Mouse (Mus musculus) forebrain, embryonic 11.5 days (tissue): ENCODE results near the gene Gm20388. TPM values are rescaled to one million over a fixed set of nuclear protein-coding genes. Genes with fewer than 3 reads are reported as not detected.

Experiments used
- ATAC-seq: fragments of 200-750 bp; cut with Nextera tagmentation; replicated peaks from 2 replicates; pipeline ENCODE4 v1.8.0; 2017; ENCODE audit warnings: moderate TSS enrichment; ENCODE audit not compliant: low FRiP score
- DNase-seq: peaks from one replicate; pipeline ENCODE4 v3.0.0-alpha.2; 2017; ENCODE audit warnings: low spot score
- H3K27ac ChIP-seq: fragments of 300-500 bp; sonication (generic); 2 replicates; pipeline ENCODE4 v1.5.1; 2014; ENCODE audit warnings: low read depth, low read length
- H3K27me3 ChIP-seq: fragments of 300-500 bp; sonication (generic); 2 replicates; pipeline ENCODE4 v1.6.1; 2014; ENCODE audit warnings: mild to moderate bottlenecking, low read length, mixed read lengths; ENCODE audit not compliant: control insufficient read depth, insufficient read depth
- H3K36me3 ChIP-seq: fragments of 300-500 bp; sonication (generic); 2 replicates; pipeline ENCODE4 v1.6.1; 2014; ENCODE audit warnings: mild to moderate bottlenecking, low read length, moderate library complexity, mixed read lengths; ENCODE audit not compliant: control insufficient read depth, insufficient read depth
- H3K4me1 ChIP-seq: fragments of 300-500 bp; sonication (generic); replicated peaks from 2 replicates; pipeline ENCODE4 v1.6.1; 2014; ENCODE audit warnings: low read length, mixed read lengths; ENCODE audit not compliant: control insufficient read depth, insufficient read depth
- H3K4me2 ChIP-seq: fragments of 300-500 bp; sonication (generic); 2 replicates; pipeline ENCODE4 v1.6.1; 2014; ENCODE audit warnings: low read depth, mild to moderate bottlenecking, low read length, moderate library complexity, mixed read lengths; ENCODE audit not compliant: severe bottlenecking
- H3K4me3 ChIP-seq: fragments of 300-500 bp; sonication (generic); 2 replicates; pipeline ENCODE4 v1.5.1; 2014; ENCODE audit warnings: low read depth, low read length
- H3K9ac ChIP-seq: fragments of 300-500 bp; sonication (generic); 2 replicates; pipeline ENCODE4 v1.6.1; 2014; ENCODE audit warnings: low read length
- H3K9me3 ChIP-seq: fragments of 300-500 bp; sonication (generic); 2 replicates; pipeline ENCODE4 v1.6.1; 2016; ENCODE audit warnings: low read length, mixed read lengths; ENCODE audit not compliant: control insufficient read depth
- WGBS: fragments of 180-500 bp; shearing (Covaris S2); extraction: QIAGEN DNeasy Blood & Tissue Kit; methylation state at CpG from one replicate; pipeline ENCODE4 v1.1.7; 2014; 5-methylcytosine and 5-hydroxymethylcytosine counted together
- polyA plus RNA-seq: library from polyadenylated mRNA; unstranded; fragments of >200 nt; fragmentation: Nextera tagmentation; extraction: Ambion mirVana; gene quantifications from 2 replicates; pipeline ENCODE4 v1.2.1, GENCODE M21; 2014

Gm20388 gene
- polyA plus RNA-seq, 1 experiment from 2014 or later, result not detected

- Histone ChIP-seq H3K9me3 (no peaks in the 10 kb centered on the region), H3K36me3 (peaks cover 6% of the 10 kb centered on the region; the same call in 1 of the 2 replicates), H3K4me3 (no peak overlapping the region), H3K27me3 (no peaks in the 10 kb centered on the region), H3K9ac (no peak overlapping the region), H3K4me2 (no peak overlapping the region), H3K27ac (no peak overlapping the region), H3K4me1 (no peaks in the 10 kb centered on the region)
- no peak for ATAC-seq
- WGBS, result 85% methylated on average over 2 of the region's 2 CpGs
- no peak for DNase-seq
Measured at GRCm38 (mm10) chr8:122021725-122022124, 2111.1 kb downstream of the Gm20388 start.

- no peak overlapping the region for H3K27ac ChIP-seq
- no peak for ATAC-seq
- 86% methylated on average over 6 of the region's 6 CpGs for WGBS
Measured at GRCm38 (mm10) chr8:122022274-122022673, 2111.6 kb downstream of the Gm20388 start.

GRCm38 (mm10) chr8:122022705-122023104, 2112.1 kb downstream of the Gm20388 start:
- H3K9ac ChIP-seq, result no peak overlapping the region
- no peaks in the 10 kb centered on the region for H3K9me3 ChIP-seq
- H3K4me3 ChIP-seq, result no peak overlapping the region
- H3K27me3 ChIP-seq, result no peaks in the 10 kb centered on the region
- WGBS, result 83% methylated on average over 4 of the region's 4 CpGs
- H3K36me3 ChIP-seq, result peaks cover 6% of the 10 kb centered on the region; the same call in 1 of the 2 replicates
- no peak overlapping the region for H3K4me2 ChIP-seq
- H3K4me1 ChIP-seq, result no peaks in the 10 kb centered on the region
- H3K27ac ChIP-seq, result no peak overlapping the region
- no peak for ATAC-seq
- DNase-seq, result no peak

More at GRCm38 (mm10) chr8:122022274-122022673, 2111.6 kb downstream of the Gm20388 start:
- no peaks in the 10 kb centered on the region for H3K27me3 ChIP-seq
- peaks cover 6% of the 10 kb centered on the region; the same call in 1 of the 2 replicates for H3K36me3 ChIP-seq
- H3K9me3 ChIP-seq, result no peaks in the 10 kb centered on the region
- DNase-seq, result no peak
- no peak overlapping the region for H3K4me2 ChIP-seq
- H3K4me1 ChIP-seq, result no peaks in the 10 kb centered on the region
- H3K4me3 ChIP-seq, result no peak overlapping the region
- no peak overlapping the region for H3K9ac ChIP-seq

- Histone ChIP-seq H3K9me3 (no peaks in the 10 kb centered on the region), H3K36me3 (peaks cover 6% of the 10 kb centered on the region; the same call in 1 of the 2 replicates), H3K4me1 (no peaks in the 10 kb centered on the region), H3K9ac (no peak overlapping the region), H3K4me2 (no peak overlapping the region), H3K27me3 (no peaks in the 10 kb centered on the region), H3K4me3 (no peak overlapping the region), H3K27ac (no peak overlapping the region)
- 95% methylated on average over 9 of the region's 9 CpGs for WGBS
- ATAC-seq (no peak), DNase-seq (no peak)
Measured at GRCm38 (mm10) chr8:122025546-122025945, 2114.9 kb downstream of the Gm20388 start.

- Histone ChIP-seq H3K27ac (no peak overlapping the region), H3K36me3 (peaks cover 6% of the 10 kb centered on the region; the same call in 1 of the 2 replicates), H3K27me3 (no peaks in the 10 kb centered on the region), H3K9me3 (no peaks in the 10 kb centered on the region), H3K4me3 (no peak overlapping the region), H3K9ac (no peak overlapping the region), H3K4me2 (no peak overlapping the region), H3K4me1 (peaks cover 3% of the 10 kb centered on the region; the same call in 1 of the 2 replicates)
- DNase-seq (no peak), ATAC-seq (no peak)
- WGBS, result 83% methylated on average over 4 of the region's 4 CpGs
Measured at GRCm38 (mm10) chr8:122028116-122028515, 2117.5 kb downstream of the Gm20388 start.

GRCm38 (mm10) chr8:122030965-122031364, 2120.3 kb downstream of the Gm20388 start:
- no peak overlapping the region for H3K4me3 ChIP-seq
- WGBS, result 38% methylated on average over 7 of the region's 7 CpGs
- H3K27ac ChIP-seq, result no peak overlapping the region
- H3K36me3 ChIP-seq, result peaks cover 4% of the 10 kb centered on the region; the same call in 1 of the 2 replicates
- DNase-seq, result no peak
- H3K4me1 ChIP-seq, result peaks cover 3% of the 10 kb centered on the region; the same call in 1 of the 2 replicates
- ATAC-seq, result no peak
- H3K9ac ChIP-seq, result no peak overlapping the region
- no peaks in the 10 kb centered on the region for H3K9me3 ChIP-seq
- no peaks in the 10 kb centered on the region for H3K27me3 ChIP-seq
- H3K4me2 ChIP-seq, result no peak overlapping the region

- H3K4me3 ChIP-seq, result no peak overlapping the region
- WGBS, result 81% methylated on average over 9 of the region's 9 CpGs
- H3K9me3 ChIP-seq, result no peaks in the 10 kb centered on the region
- ATAC-seq (no peak), DNase-seq (no peak)
- H3K27ac ChIP-seq, result no peak overlapping the region
- H3K9ac ChIP-seq, result no peak overlapping the region
- peaks cover 3% of the 10 kb centered on the region; the same call in 1 of the 2 replicates for H3K4me1 ChIP-seq
- H3K27me3 ChIP-seq, result no peaks in the 10 kb centered on the region
- H3K36me3 ChIP-seq, result no peaks in the 10 kb centered on the region
- H3K4me2 ChIP-seq, result no peak overlapping the region
Measured at GRCm38 (mm10) chr8:122032741-122033140, 2122.1 kb downstream of the Gm20388 start.

- Histone ChIP-seq H3K9me3 (no peaks in the 10 kb centered on the region), H3K36me3 (no peaks in the 10 kb centered on the region), H3K9ac (no peak overlapping the region), H3K27ac (no peak overlapping the region), H3K4me1 (peaks cover 3% of the 10 kb centered on the region; the same call in 1 of the 2 replicates), H3K4me3 (no peak overlapping the region), H3K27me3 (no peaks in the 10 kb centered on the region), H3K4me2 (no peak overlapping the region)
- 76% methylated on average over 7 of the region's 7 CpGs for WGBS
- ATAC-seq (no peak), DNase-seq (no peak)
Measured at GRCm38 (mm10) chr8:122035543-122035942, 2124.9 kb downstream of the Gm20388 start.

GRCm38 (mm10) chr8:122036325-122036724, 2125.7 kb downstream of the Gm20388 start:
- no peak overlapping the region for H3K4me3 ChIP-seq
- no peaks in the 10 kb centered on the region for H3K9me3 ChIP-seq
- no peak overlapping the region for H3K9ac ChIP-seq
- DNase-seq, result no peak
- no peaks in the 10 kb centered on the region for H3K4me1 ChIP-seq
- H3K27ac ChIP-seq, result no peak overlapping the region
- 82% methylated on average over 6 of the region's 6 CpGs for whole genome bisulfite sequencing
- H3K36me3 ChIP-seq, result no peaks in the 10 kb centered on the region
- H3K27me3 ChIP-seq, result no peaks in the 10 kb centered on the region
- H3K4me2 ChIP-seq, result no peak overlapping the region
- ATAC-seq, result no peak
